ENCODE assay signal across 34 mouse cellular contexts in genomic region chr8:116628975-116629374, GRCm38 (mm10).
A peak's percentile ranks its signal among the peaks of the same experiment; 100 is the strongest.
DNase-seq lines count a peak whose midpoint lies in the region; ATAC-seq and TF ChIP-seq lines count a peak whose summit lies in the region.
"Had no signal": no experiment of that assay in that cellular context is flagged by ENCODE, and none has a peak within 500 bp of the region (broad histone marks: within the 10 kb centered on the region; RNA-seq: fewer than 3 reads in every experiment).

No protein-coding gene starts in this region.

- peak; percentile 26 for DNase-seq in kidney, postnatal 14 days
- DNase-seq in kidney, adult 2 months, result no peak
- DNase-seq in induced T-regulatory cell, adult 2 months (ENCODE audit: low read depth), result peak; percentile 19
- peak; percentile 29 for DNase-seq in splenic B cell, adult 2 months (ENCODE audit: low read depth, low spot score)
- no peak for DNase-seq in retina, embryonic 14.5 days (ENCODE audit: low spot score)
- DNase-seq in layer of hippocampus, adult 2 months (ENCODE audit: low spot score in 2 of 2), result no peak
- DNase-seq: adrenal gland, adult 8-10 months; cerebellum, adult 9-10 months; cerebellum, postnatal 36 days; gastrocnemius, adult 2 months; gastrocnemius, postnatal 36 days; heart, adult 2 months; heart, postnatal 10 days; kidney, adult 11 months; layer of hippocampus, adult 9-11 months; liver, embryonic 13.5 days; lung, adult 18-20 months; lung, postnatal 4 days; retina, postnatal 1 day; right cerebral cortex, postnatal 14 days; spleen, adult 18-20 months had no signal

- no peaks in the 10 kb centered on the region for H3K36me3 ChIP-seq in kidney, adult 2 months (ENCODE audit: control insufficient read depth, insufficient read depth, low read length)
- no peaks in the 10 kb centered on the region for H3K36me3 ChIP-seq in intestine, postnatal 0 days (ENCODE audit: control insufficient read depth, insufficient read depth)
- H3K36me3 ChIP-seq in splenic B cell, adult 2 months (ENCODE audit: control insufficient read depth, insufficient read depth, low read length, poor library complexity, severe bottlenecking), result no peaks in the 10 kb centered on the region
- H3K36me3 ChIP-seq: embryonic facial prominence, embryonic 12.5 days; forebrain, embryonic 15.5 days; heart, embryonic 13.5 days; hindbrain, embryonic 15.5 days; limb, embryonic 10.5 days; limb, embryonic 15.5 days; liver, embryonic 13.5 days; midbrain, embryonic 13.5 days had no signal

- H3K4me1 ChIP-seq in kidney, adult 2 months (ENCODE audit: control insufficient read depth, insufficient read depth, low read length), result no peaks in the 10 kb centered on the region; the same call in 1 of the 2 replicates
- H3K4me1 ChIP-seq in intestine, postnatal 0 days (replicated peaks; ENCODE audit: control insufficient read depth, insufficient read depth, low read length), result no peaks in the 10 kb centered on the region
- H3K4me1 ChIP-seq: embryonic facial prominence, embryonic 12.5 days; forebrain, embryonic 15.5 days; heart, embryonic 13.5 days; hindbrain, embryonic 10.5 days; hindbrain, embryonic 15.5 days; limb, embryonic 10.5 days; limb, embryonic 15.5 days; midbrain, embryonic 13.5 days; neural tube, embryonic 13.5 days had no signal

- no peak for TF ChIP-seq POLR2A in kidney, adult 2 months (IDR thresholded peaks at IDR 0.05; ENCODE audit: low read depth, low read length)

- TF ChIP-seq CTCF in kidney, adult 2 months (conservative IDR thresholded peaks at IDR 0.05; ENCODE audit: insufficient read depth, insufficient read length, low read depth, low read length), result no peak
- TF ChIP-seq CTCF in intestine, postnatal 0 days (IDR thresholded peaks at IDR 0.05; ENCODE audit: low read depth), result no peak
- no peak for TF ChIP-seq CTCF in layer of hippocampus, adult 2 months (conservative IDR thresholded peaks at IDR 0.05)

- 42% methylated on average over 7 of the region's 7 CpGs for WGBS in kidney, adult 2 months
- 35% methylated on average over 7 of the region's 7 CpGs for WGBS in intestine, postnatal 0 days

- H3K9me3 ChIP-seq in intestine, postnatal 0 days (ENCODE audit: control insufficient read depth), result no peaks in the 10 kb centered on the region
- H3K9me3 ChIP-seq: embryonic facial prominence, embryonic 12.5 days; forebrain, embryonic 15.5 days; heart, embryonic 13.5 days; hindbrain, embryonic 10.5 days; hindbrain, embryonic 15.5 days; limb, embryonic 10.5 days; limb, embryonic 15.5 days; midbrain, embryonic 13.5 days; neural tube, embryonic 13.5 days had no signal

- peak; percentile 72 for ATAC-seq in intestine, postnatal 0 days
- ATAC-seq: activated CD4-positive, CD25-positive, alpha-beta regulatory T cell, adult 4 months; forebrain, embryonic 15.5 days; lung, postnatal 0 days; midbrain, embryonic 13.5 days had no signal

- no peak overlapping the region for H3K9ac ChIP-seq in intestine, postnatal 0 days (ENCODE audit: low read depth, low read length)
- H3K9ac ChIP-seq: embryonic facial prominence, embryonic 12.5 days; forebrain, embryonic 15.5 days; heart, embryonic 13.5 days; hindbrain, embryonic 15.5 days; limb, embryonic 15.5 days; liver, embryonic 13.5 days; midbrain, embryonic 13.5 days; neural tube, embryonic 13.5 days had no signal

- no peak overlapping the region for H3K4me2 ChIP-seq in intestine, postnatal 0 days (replicated peaks; ENCODE audit: low read depth)
- H3K4me2 ChIP-seq: embryonic facial prominence, embryonic 12.5 days; forebrain, embryonic 15.5 days; heart, embryonic 13.5 days; hindbrain, embryonic 15.5 days; limb, embryonic 15.5 days; liver, embryonic 13.5 days; midbrain, embryonic 13.5 days; neural tube, embryonic 13.5 days had no signal

- H3K27me3 ChIP-seq in kidney, adult 2 months (replicated peaks; ENCODE audit: control insufficient read depth, insufficient read depth, low read length), result no peaks in the 10 kb centered on the region
- no peaks in the 10 kb centered on the region for H3K27me3 ChIP-seq in intestine, postnatal 0 days (replicated peaks; ENCODE audit: control insufficient read depth, insufficient read depth, low read length)
- H3K27me3 ChIP-seq in splenic B cell, adult 2 months (ENCODE audit: control insufficient read depth, insufficient read depth, low read length, poor library complexity, severe bottlenecking), result no peaks in the 10 kb centered on the region
- H3K27me3 ChIP-seq: CH12.LX; embryonic facial prominence, embryonic 12.5 days; forebrain, embryonic 15.5 days; heart, embryonic 13.5 days; hindbrain, embryonic 15.5 days; limb, embryonic 15.5 days; liver, embryonic 13.5 days; midbrain, embryonic 13.5 days; neural tube, embryonic 13.5 days had no signal

- H3K27ac ChIP-seq in kidney, adult 2 months (ENCODE audit: insufficient read depth, low read depth, low read length), result no peak overlapping the region
- no peak overlapping the region for H3K27ac ChIP-seq in intestine, postnatal 0 days (ENCODE audit: low read depth, low read length)
- no peak overlapping the region for H3K27ac ChIP-seq in layer of hippocampus, adult 2 months
- H3K27ac ChIP-seq: embryonic facial prominence, embryonic 12.5 days; forebrain, embryonic 15.5 days; gastrocnemius, adult 2 months; heart, adult 2 months; heart, embryonic 13.5 days; hindbrain, embryonic 10.5 days; hindbrain, embryonic 15.5 days; limb, embryonic 10.5 days; limb, embryonic 15.5 days; liver, embryonic 13.5 days; midbrain, embryonic 13.5 days; neural tube, embryonic 13.5 days had no signal

- H3K4me3 ChIP-seq in kidney, adult 2 months (ENCODE audit: insufficient read depth, low read depth, low read length), result no peak overlapping the region
- no peak overlapping the region for H3K4me3 ChIP-seq in intestine, postnatal 0 days (ENCODE audit: low read depth, low read length)
- H3K4me3 ChIP-seq in layer of hippocampus, adult 2 months, result no peak overlapping the region
- H3K4me3 ChIP-seq: embryonic facial prominence, embryonic 12.5 days; forebrain, embryonic 15.5 days; gastrocnemius, adult 2 months; heart, adult 2 months; heart, embryonic 13.5 days; hindbrain, embryonic 10.5 days; hindbrain, embryonic 15.5 days; limb, embryonic 10.5 days; limb, embryonic 15.5 days; liver, embryonic 13.5 days; midbrain, embryonic 13.5 days; neural tube, embryonic 13.5 days had no signal

Comparison
In these comparisons a context has a peak if more than half of its experiments do, and no peak if none do; other contexts are left out.
1. DNase-seq: peak in kidney, postnatal 14 days (single experiment), induced T-regulatory cell, adult 2 months (single experiment) and splenic B cell, adult 2 months (single experiment); none in kidney, adult 2 months (single experiment), retina, embryonic 14.5 days (single experiment) and layer of hippocampus, adult 2 months (0 of 2).